Mouse (Mus musculus) central nervous system, embryonic 11.5 days (tissue): ENCODE data around the gene Cdh10. TPM values are rescaled to one million over a fixed set of nuclear protein-coding genes. Genes with fewer than 3 reads are reported as not detected.

Experiments used
- polyA plus RNA-seq: library from polyadenylated mRNA; depleted of rRNA; stranded (reverse); fragments of >200 nt; gene quantifications from 2 replicates; pipeline ENCODE4 v1.2.3, GENCODE M21; 2012; rRNA removed

The Cdh10 gene
- 4.0 and 5.4 TPM in 2 replicates for polyA plus RNA-seq

GRCm38 (mm10) chr15:18818185-18818973 lies at the start of gene Cdh10:
Gene Cdh10, plus strand, starts transcription at chr15:18818947.

